17 mouse cellular contexts compared by ENCODE assay signal in genomic region chr7:6869556-6869955, GRCm38 (mm10).
DNase-seq lines count a peak whose midpoint lies in the region; ATAC-seq lines count a peak whose summit lies in the region.
"Had no signal": no experiment of that assay in that cellular context is flagged by ENCODE, and none has a peak within 500 bp of the region (broad histone marks: within the 10 kb centered on the region; RNA-seq: fewer than 3 reads in every experiment).

No protein-coding gene starts in this region.

- no peak for DNase-seq in neural tube, embryonic 10.5 days (ENCODE audit: extremely low spot score, low spot score)
- DNase-seq in midbrain, embryonic 11.5 days (ENCODE audit: low spot score, missing footprints) = no peak
- DNase-seq in retina, postnatal 1 day = peak; percentile 8
- no peak for DNase-seq in c-Kit-positive CD71-positive TER-119-positive erythroid progenitor cells, embryonic 14.5 days (ENCODE audit: low spot score)
- DNase-seq: cerebellum, adult 9-10 months; heart, postnatal 36 days; kidney, adult 2 months; kidney, postnatal 4 days; thymus, postnatal 25 days had no signal

- peaks cover 7% of the 10 kb centered on the region; the same call in 1 of the 2 replicates for H3K4me1 ChIP-seq in neural tube, embryonic 13.5 days (replicated peaks)
- peaks cover 6% of the 10 kb centered on the region for H3K4me1 ChIP-seq in forebrain, embryonic 16.5 days (replicated peaks; ENCODE audit: control insufficient read depth, insufficient read depth, low read length)
- H3K4me1 ChIP-seq in midbrain, embryonic 11.5 days (ENCODE audit: control insufficient read depth, insufficient read depth, low read length) = peaks cover 6% of the 10 kb centered on the region; the same call in 1 of the 2 replicates
- H3K4me1 ChIP-seq: stomach, embryonic 15.5 days had no signal

- no peak overlapping the region for H3K9ac ChIP-seq in neural tube, embryonic 13.5 days
- no peak overlapping the region for H3K9ac ChIP-seq in forebrain, embryonic 16.5 days (replicated peaks; ENCODE audit: low read depth, low read length)
- no peak overlapping the region for H3K9ac ChIP-seq in midbrain, embryonic 11.5 days (ENCODE audit: low read length)
- H3K9ac ChIP-seq: liver, embryonic 14.5 days; stomach, embryonic 15.5 days had no signal

- no peak overlapping the region for H3K4me3 ChIP-seq in neural tube, embryonic 13.5 days
- H3K4me3 ChIP-seq in forebrain, embryonic 16.5 days (replicated peaks; ENCODE audit: low read length) = no peak overlapping the region
- H3K4me3 ChIP-seq in midbrain, embryonic 11.5 days (ENCODE audit: low read depth, low read length) = no peak overlapping the region
- H3K4me3 ChIP-seq: stomach, embryonic 15.5 days had no signal

- no peak overlapping the region for H3K4me2 ChIP-seq in neural tube, embryonic 13.5 days
- no peak overlapping the region for H3K4me2 ChIP-seq in forebrain, embryonic 16.5 days (ENCODE audit: low read length)
- no peak overlapping the region for H3K4me2 ChIP-seq in midbrain, embryonic 11.5 days
- H3K4me2 ChIP-seq: heart, embryonic 11.5 days; stomach, embryonic 15.5 days had no signal

- ATAC-seq in neural tube, embryonic 13.5 days (ENCODE audit: low read depth) = peak; percentile 64; the same call in 1 of the 2 replicates
- peak; percentile 69 for ATAC-seq in forebrain, embryonic 16.5 days
- peak; percentile 84 for ATAC-seq in midbrain, embryonic 11.5 days (ENCODE audit: low FRiP score)
- no peak for ATAC-seq in megakaryocyte, adult 5-6 weeks (ENCODE audit: poor library complexity, severe bottlenecking)
- ATAC-seq: activated CD4-positive, CD25-positive, alpha-beta regulatory T cell, adult 4 months; CD4-positive, CD25-positive, alpha-beta regulatory T cell, adult 4 months had no signal

- H3K27me3 ChIP-seq in neural tube, embryonic 13.5 days = no peaks in the 10 kb centered on the region
- H3K27me3 ChIP-seq in forebrain, embryonic 16.5 days (replicated peaks; ENCODE audit: control insufficient read depth, insufficient read depth, low read length) = no peaks in the 10 kb centered on the region
- H3K27me3 ChIP-seq in midbrain, embryonic 11.5 days (ENCODE audit: control insufficient read depth, insufficient read depth, low read length) = no peaks in the 10 kb centered on the region
- H3K27me3 ChIP-seq: stomach, embryonic 15.5 days had no signal

- H3K27ac ChIP-seq in neural tube, embryonic 13.5 days (replicated peaks) = no peak overlapping the region
- H3K27ac ChIP-seq in forebrain, embryonic 16.5 days (ENCODE audit: low read length) = no peak overlapping the region; the same call in 1 of the 2 replicates
- no peak overlapping the region for H3K27ac ChIP-seq in midbrain, embryonic 11.5 days (ENCODE audit: low read depth, low read length)
- H3K27ac ChIP-seq: liver, embryonic 14.5 days; stomach, embryonic 15.5 days had no signal

- no peaks in the 10 kb centered on the region for H3K36me3 ChIP-seq in neural tube, embryonic 13.5 days
- no peaks in the 10 kb centered on the region for H3K36me3 ChIP-seq in forebrain, embryonic 16.5 days (ENCODE audit: control insufficient read depth, insufficient read depth)
- no peaks in the 10 kb centered on the region for H3K36me3 ChIP-seq in midbrain, embryonic 11.5 days (ENCODE audit: control insufficient read depth, insufficient read depth, low read length)
- H3K36me3 ChIP-seq: stomach, embryonic 15.5 days had no signal

- H3K9me3 ChIP-seq in neural tube, embryonic 13.5 days = no peaks in the 10 kb centered on the region
- no peaks in the 10 kb centered on the region for H3K9me3 ChIP-seq in forebrain, embryonic 16.5 days (ENCODE audit: control insufficient read depth, low read length)
- H3K9me3 ChIP-seq in midbrain, embryonic 11.5 days (ENCODE audit: control insufficient read depth, low read length) = no peaks in the 10 kb centered on the region
- H3K9me3 ChIP-seq: stomach, embryonic 15.5 days had no signal

- 77% methylated on average over 1 of the region's 1 CpGs for WGBS in neural tube, embryonic 13.5 days
- 73% methylated on average over 1 of the region's 1 CpGs for WGBS in forebrain, embryonic 16.5 days
- 80% methylated on average over 1 of the region's 1 CpGs for WGBS in midbrain, embryonic 11.5 days
